Mouse (Mus musculus): Measurements from ENCODE around the gene Psmd13. TPM values are rescaled to one million over a fixed set of nuclear protein-coding genes. Genes with fewer than 3 reads are reported as not detected.
A peak's percentile ranks its signal among the peaks of the same experiment; 100 is the strongest.

Psmd13 gene
- 214 and 219 TPM in 2 replicates for polyA plus RNA-seq (2015; fragmentation: Nextera tagmentation; extraction: Ambion mirVana)

GRCm38 (mm10) chr7:140881696-140882468 is at the start of gene Psmd13, which contains the start of gene Sirt3:
Gene Psmd13, plus strand, starts transcription at chr7:140881968.
Gene Sirt3, minus strand, starts transcription at chr7:140882309.
- WGBS: under 1% methylated on average over 59 of the region's 59 CpGs
- Histone ChIP-seq H3K27me3 (replicated peaks) (no peaks in the 10 kb centered on the region), H3K36me3 (peaks cover 6% of the 10 kb centered on the region), H3K4me2 (peak within 1 kb of the TSS; percentile 86), H3K4me3 (replicated peaks) (peak within 1 kb of the TSS; percentile 96), H3K9me3 (no peaks in the 10 kb centered on the region), H3K27ac (peak within 1 kb of the TSS; percentile 91), H3K4me1 (peaks cover 11% of the 10 kb centered on the region), H3K9ac (peak within 1 kb of the TSS; percentile 78)
- peak; percentile 95 for ATAC-seq (ENCODE audit: insufficient read depth, low FRiP score, low read depth)

GRCm38 (mm10) chr7:140833341-140833740 is 48.4 kb upstream of the Psmd13 start:
- Histone ChIP-seq H3K4me1 (no peaks in the 10 kb centered on the region), H3K9me3 (no peaks in the 10 kb centered on the region), H3K27ac (no peak overlapping the region), H3K36me3 (no peaks in the 10 kb centered on the region), H3K4me3 (replicated peaks) (no peak overlapping the region), H3K9ac (no peak overlapping the region), H3K27me3 (replicated peaks) (no peaks in the 10 kb centered on the region), H3K4me2 (no peak overlapping the region)
- ATAC-seq (ENCODE audit: insufficient read depth, low FRiP score, low read depth): no peak
- WGBS: 88% methylated on average over 4 of the region's 4 CpGs

- no peaks in the 10 kb centered on the region for H3K9me3 ChIP-seq
- 39% methylated on average over 20 of the region's 20 CpGs for WGBS
- H3K4me3 ChIP-seq (replicated peaks): peak within 1 kb of the TSS; percentile 19; the same call in 1 of the 2 replicates
- H3K4me2 ChIP-seq: peak within 1 kb of the TSS; percentile 39
- H3K27ac ChIP-seq: peak within 1 kb of the TSS; percentile 31; the same call in 1 of the 2 replicates
- peak within 1 kb of the TSS; percentile 8; the same call in 1 of the 2 replicates for H3K9ac ChIP-seq
- ATAC-seq (ENCODE audit: insufficient read depth, low FRiP score, low read depth): peak; percentile 76
- H3K4me1 ChIP-seq: no peaks in the 10 kb centered on the region
- no peaks in the 10 kb centered on the region for H3K27me3 ChIP-seq (replicated peaks)
- no peaks in the 10 kb centered on the region for H3K36me3 ChIP-seq
These were observed 46.6 kb upstream of the Psmd13 start, which contains the start of gene Urah for GRCm38 (mm10) chr7:140834968-140835757. Gene Urah, plus strand, starts transcription at chr7:140835018.

GRCm38 (mm10) chr7:140835758-140836087 is 46.0 kb upstream of the Psmd13 start:
- Histone ChIP-seq H3K4me2 (peak overlapping the region; percentile 39), H3K9ac (peak overlapping the region; percentile 8; the same call in 1 of the 2 replicates), H3K36me3 (no peaks in the 10 kb centered on the region), H3K9me3 (no peaks in the 10 kb centered on the region), H3K4me3 (replicated peaks) (0 out of 2 replicates have a peak overlapping the region, but pooled peaks have one; percentile 19), H3K27me3 (replicated peaks) (no peaks in the 10 kb centered on the region), H3K4me1 (no peaks in the 10 kb centered on the region), H3K27ac (no peak overlapping the region)
- ATAC-seq (ENCODE audit: insufficient read depth, low FRiP score, low read depth): no peak
- 63% methylated on average over 2 of the region's 2 CpGs for WGBS

- H3K27ac ChIP-seq: no peak overlapping the region
- H3K36me3 ChIP-seq: no peaks in the 10 kb centered on the region
- H3K4me2 ChIP-seq: no peak overlapping the region
- H3K4me1 ChIP-seq: 0 out of 2 replicates have a peak, but pooled peaks cover 3% of the 10 kb centered on the region
- H3K27me3 ChIP-seq (replicated peaks): no peaks in the 10 kb centered on the region
- 82% methylated on average over 9 of the region's 9 CpGs for WGBS
- no peak for ATAC-seq (ENCODE audit: insufficient read depth, low FRiP score, low read depth)
- no peak overlapping the region for H3K9ac ChIP-seq
- no peak overlapping the region for H3K4me3 ChIP-seq (replicated peaks)
- H3K9me3 ChIP-seq: no peaks in the 10 kb centered on the region
These were observed 45.3 kb upstream of the Psmd13 start for GRCm38 (mm10) chr7:140836243-140837115.

- H3K4me2 ChIP-seq: no peak overlapping the region
- H3K27me3 ChIP-seq (replicated peaks): 0 out of 2 replicates have a peak, but pooled peaks cover 3% of the 10 kb centered on the region
- H3K9ac ChIP-seq: no peak overlapping the region
- H3K4me1 ChIP-seq: 0 out of 2 replicates have a peak, but pooled peaks cover 6% of the 10 kb centered on the region
- H3K4me3 ChIP-seq (replicated peaks): no peak overlapping the region
- no peaks in the 10 kb centered on the region for H3K36me3 ChIP-seq
- ATAC-seq (ENCODE audit: insufficient read depth, low FRiP score, low read depth): no peak
- no peak overlapping the region for H3K27ac ChIP-seq
- H3K9me3 ChIP-seq: no peaks in the 10 kb centered on the region
- WGBS: 56% methylated on average over 5 of the region's 5 CpGs
These were observed 42.2 kb upstream of the Psmd13 start for GRCm38 (mm10) chr7:140839556-140839955.

GRCm38 (mm10) chr7:140840750-140841735 is 40.7 kb upstream of the Psmd13 start:
- no peak overlapping the region for H3K4me3 ChIP-seq (replicated peaks)
- H3K9ac ChIP-seq: no peak overlapping the region
- 0 out of 2 replicates have a peak, but pooled peaks cover 6% of the 10 kb centered on the region for H3K27me3 ChIP-seq (replicated peaks)
- 0 out of 2 replicates have a peak, but pooled peaks cover 6% of the 10 kb centered on the region for H3K4me1 ChIP-seq
- ATAC-seq (ENCODE audit: insufficient read depth, low FRiP score, low read depth): peak; percentile 63; the same call in 1 of the 2 replicates
- 34% methylated on average over 18 of the region's 19 CpGs for WGBS
- H3K36me3 ChIP-seq: no peaks in the 10 kb centered on the region
- H3K4me2 ChIP-seq: peak overlapping the region; percentile 24
- H3K9me3 ChIP-seq: no peaks in the 10 kb centered on the region
- no peak overlapping the region for H3K27ac ChIP-seq

- 0 out of 2 replicates have a peak, but pooled peaks cover 6% of the 10 kb centered on the region for H3K27me3 ChIP-seq (replicated peaks)
- no peak overlapping the region for H3K4me2 ChIP-seq
- 64% methylated on average over 7 of the region's 7 CpGs for WGBS
- no peak overlapping the region for H3K9ac ChIP-seq
- no peak overlapping the region for H3K27ac ChIP-seq
- 0 out of 2 replicates have a peak, but pooled peaks cover 6% of the 10 kb centered on the region for H3K4me1 ChIP-seq
- no peak for ATAC-seq (ENCODE audit: insufficient read depth, low FRiP score, low read depth)
- no peaks in the 10 kb centered on the region for H3K36me3 ChIP-seq
- no peak overlapping the region for H3K4me3 ChIP-seq (replicated peaks)
- H3K9me3 ChIP-seq: no peaks in the 10 kb centered on the region
These were observed 38.0 kb upstream of the Psmd13 start for GRCm38 (mm10) chr7:140843806-140844205.

- 0 out of 2 replicates have a peak, but pooled peaks cover 6% of the 10 kb centered on the region for H3K4me1 ChIP-seq
- ATAC-seq (ENCODE audit: insufficient read depth, low FRiP score, low read depth): peak; percentile 76
- H3K27me3 ChIP-seq (replicated peaks): 0 out of 2 replicates have a peak, but pooled peaks cover 6% of the 10 kb centered on the region
- H3K4me2 ChIP-seq: no peak within 1 kb of the TSS
- no peak within 1 kb of the TSS for H3K9ac ChIP-seq
- no peaks in the 10 kb centered on the region for H3K9me3 ChIP-seq
- 27% methylated on average over 14 of the region's 14 CpGs for WGBS
- H3K4me3 ChIP-seq (replicated peaks): no peak within 1 kb of the TSS
- H3K27ac ChIP-seq: no peak within 1 kb of the TSS
- H3K36me3 ChIP-seq: no peaks in the 10 kb centered on the region
These were observed 36.7 kb upstream of the Psmd13 start, which contains the start of gene Scgb1c1 for GRCm38 (mm10) chr7:140844905-140845665. Gene Scgb1c1, plus strand, starts transcription at chr7:140845547.
